Mouse (Mus musculus) spleen, adult 2 months (tissue): ENCODE results near the gene Sftpa1. TPM values are rescaled to one million over a fixed set of nuclear protein-coding genes. Genes with fewer than 3 reads are reported as not detected.

ENCODE experiments used
- DNase-seq, 2 experiments: peaks; one replicate each; pipeline versions ENCODE4 v3.0.0 to v3.0.0-alpha.2; 2012 to 2021; ENCODE audit warnings: low spot score in 2 of 2, low read depth in 1 of 2
- H3K27ac ChIP-seq: fragments of 200-500 bp; 2 replicates; pipeline ENCODE4 v1.5.1; 2012; ENCODE audit warnings: low read length, inconsistent platforms; ENCODE audit not compliant: insufficient read depth
- H3K27me3 ChIP-seq: fragments of 200-500 bp; 2 replicates; pipeline ENCODE4 v1.6.1; 2012; ENCODE audit warnings: mild to moderate bottlenecking, moderate library complexity, low read length, inconsistent platforms; ENCODE audit not compliant: control insufficient read depth, insufficient read depth
- H3K36me3 ChIP-seq: fragments of 200-500 bp; 2 replicates; pipeline ENCODE4 v1.6.1; 2012; ENCODE audit warnings: mild to moderate bottlenecking, low read length, inconsistent platforms; ENCODE audit not compliant: control insufficient read depth, insufficient read depth
- H3K4me1 ChIP-seq: fragments of 200-500 bp; 2 replicates; pipeline ENCODE4 v1.6.1; 2011; ENCODE audit warnings: inconsistent platforms; ENCODE audit not compliant: control insufficient read depth, insufficient read depth, insufficient read length
- H3K4me3 ChIP-seq: fragments of 200-500 bp; 2 replicates; pipeline ENCODE4 v1.5.1; 2011; ENCODE audit warnings: mild to moderate bottlenecking, inconsistent platforms; ENCODE audit not compliant: insufficient read depth, insufficient read length; ENCODE audit errors: extremely low read depth
- CTCF ChIP-seq: fragments of 200-500 bp; IDR thresholded peaks from 2 replicates; pipeline ENCODE4 v1.5.1; 2011; ENCODE audit warnings: mild to moderate bottlenecking, inconsistent platforms; ENCODE audit not compliant: insufficient read depth, insufficient read length, insufficient replicate concordance; ENCODE audit errors: extremely low read depth
- POLR2A ChIP-seq: fragments of 200-500 bp; IDR thresholded peaks from 2 replicates; pipeline ENCODE4 v1.6.1; 2011; ENCODE audit warnings: low read depth, low read length, inconsistent platforms
- WGBS: fragments of 180-500 bp; shearing (Covaris S2); methylation state at CpG from one replicate; pipeline ENCODE4 v1.1.7; 2018; 5-methylcytosine and 5-hydroxymethylcytosine counted together
- polyA plus RNA-seq: library from polyadenylated mRNA; depleted of rRNA; stranded (reverse); fragments of >200 nt; gene quantifications from 2 replicates; pipeline ENCODE4 v1.2.3, GENCODE M21; 2012

Sftpa1 gene
- polyA plus RNA-seq, 1 experiment: not detected

DNA sequence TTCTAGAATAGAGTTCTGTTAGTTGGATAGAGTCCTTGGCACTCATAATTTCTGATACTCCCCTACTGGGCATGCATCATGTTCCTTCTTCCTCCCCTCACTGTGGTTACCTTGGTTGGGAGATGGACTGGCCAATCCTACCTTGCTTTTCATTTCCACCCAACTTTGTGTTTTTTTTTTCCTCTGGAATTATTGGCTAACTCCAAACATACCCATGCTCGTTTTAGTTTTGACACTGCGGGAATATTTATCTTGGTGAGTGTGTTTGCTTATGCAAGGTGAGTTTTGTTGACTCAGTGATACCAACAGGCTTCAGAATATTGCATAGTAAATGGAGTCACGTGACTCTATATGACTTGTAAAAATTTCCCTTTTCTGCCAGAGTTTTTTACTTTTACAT lies 30.9 kb upstream of the Sftpa1 start:
- Histone ChIP-seq H3K4me1 (no peaks in the 10 kb centered on the region), H3K27ac (no peak overlapping the region), H3K36me3 (no peaks in the 10 kb centered on the region), H3K27me3 (no peaks in the 10 kb centered on the region), H3K4me3 (no peak overlapping the region)
- DNase-seq: no peak
- 84% methylated on average over 3 of the region's 3 CpGs for WGBS
- TF ChIP-seq CTCF (no peak), POLR2A (no peak)

DNA sequence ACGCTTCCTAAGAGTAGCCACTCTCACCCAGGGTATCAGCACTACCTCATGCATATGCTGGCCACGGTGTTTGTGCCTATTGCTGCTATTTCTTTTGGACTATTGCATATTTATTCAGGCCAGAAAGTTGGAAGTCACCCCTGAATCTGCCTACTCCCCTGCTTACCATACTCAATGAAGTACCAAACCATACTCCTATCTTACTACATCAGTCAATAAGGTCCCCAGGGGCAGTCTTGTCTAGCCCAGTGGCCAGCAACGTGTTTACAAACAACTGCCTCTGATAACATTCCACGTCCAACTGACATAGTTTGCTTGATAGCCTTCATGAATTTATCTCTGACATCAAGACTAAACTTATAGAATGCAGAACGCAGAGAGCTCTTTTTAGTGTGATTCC lies 30.3 kb upstream of the Sftpa1 start:
- H3K27ac ChIP-seq: no peak overlapping the region
- H3K4me1 ChIP-seq: no peaks in the 10 kb centered on the region
- TF ChIP-seq POLR2A: no peak
- TF ChIP-seq CTCF: no peak
- no peaks in the 10 kb centered on the region for H3K36me3 ChIP-seq
- 74% methylated on average over 5 of the region's 5 CpGs for WGBS
- DNase-seq: no peak
- H3K4me3 ChIP-seq: no peak overlapping the region
- H3K27me3 ChIP-seq: no peaks in the 10 kb centered on the region

DNA sequence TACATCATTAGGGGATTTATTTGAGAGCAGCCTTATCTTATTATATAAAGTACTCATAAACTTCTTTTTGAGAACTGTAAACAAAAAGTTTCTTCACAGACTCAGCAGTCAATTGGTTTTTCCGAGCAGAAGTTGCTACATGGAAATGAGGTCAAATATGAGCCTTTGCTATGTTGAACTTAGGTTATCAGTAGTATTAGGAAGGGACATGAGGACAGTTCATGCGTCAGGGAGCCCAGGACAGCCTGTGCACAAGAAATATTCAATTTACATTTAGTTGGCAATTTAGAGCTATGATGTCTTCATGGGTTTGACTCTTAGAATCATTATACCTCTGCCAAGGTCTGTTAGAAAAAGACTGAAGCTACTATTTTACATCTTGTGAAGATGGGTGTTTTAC lies 29.3 kb upstream of the Sftpa1 start:
- no peak for DNase-seq
- Histone ChIP-seq H3K36me3 (no peaks in the 10 kb centered on the region), H3K4me1 (no peaks in the 10 kb centered on the region), H3K27ac (no peak overlapping the region), H3K4me3 (no peak overlapping the region), H3K27me3 (no peaks in the 10 kb centered on the region)
- 86% methylated on average over 2 of the region's 2 CpGs for WGBS
- no peak for TF ChIP-seq POLR2A
- TF ChIP-seq CTCF: no peak

DNA sequence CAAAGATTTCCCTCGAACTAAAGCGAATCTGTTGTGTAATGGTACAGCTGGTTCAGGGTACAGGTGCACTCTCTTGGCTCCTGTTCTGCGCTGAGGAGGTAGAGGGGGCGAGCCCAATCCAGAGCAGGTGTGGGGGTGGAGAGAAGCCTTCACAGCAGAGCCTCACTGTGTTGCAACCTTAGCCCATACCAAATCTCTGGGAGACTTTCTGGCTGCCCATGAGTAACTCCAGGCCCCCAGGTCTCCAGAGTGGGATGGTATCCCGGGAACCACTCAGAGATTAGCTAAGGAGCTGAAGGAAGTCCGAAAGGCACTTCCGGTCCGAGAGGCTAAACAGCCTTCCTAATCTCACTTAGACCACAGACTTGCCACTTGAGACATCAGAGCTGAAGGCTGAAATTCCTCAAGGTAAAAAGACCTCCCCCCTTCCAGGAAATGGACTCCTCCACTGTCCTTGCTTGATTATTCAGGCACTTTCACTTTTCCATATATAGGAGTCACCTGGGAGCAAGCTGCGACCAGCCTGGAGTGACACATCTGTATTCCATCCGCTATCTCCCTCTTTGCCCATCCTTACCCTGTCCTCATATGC lies 26.6 kb upstream of the Sftpa1 start, which contains the start of gene Mat1a:
Gene Mat1a, plus strand, starts transcription at position 183 of the 592 bp plus-strand sequence.
- Histone ChIP-seq H3K36me3 (no peaks in the 10 kb centered on the region), H3K4me1 (no peaks in the 10 kb centered on the region), H3K27ac (no peak within 1 kb of the TSS), H3K27me3 (no peaks in the 10 kb centered on the region), H3K4me3 (no peak within 1 kb of the TSS)
- 75% methylated on average over 10 of the region's 10 CpGs for WGBS
- no peak for TF ChIP-seq POLR2A
- no peak for TF ChIP-seq CTCF
- DNase-seq: no peak

DNA sequence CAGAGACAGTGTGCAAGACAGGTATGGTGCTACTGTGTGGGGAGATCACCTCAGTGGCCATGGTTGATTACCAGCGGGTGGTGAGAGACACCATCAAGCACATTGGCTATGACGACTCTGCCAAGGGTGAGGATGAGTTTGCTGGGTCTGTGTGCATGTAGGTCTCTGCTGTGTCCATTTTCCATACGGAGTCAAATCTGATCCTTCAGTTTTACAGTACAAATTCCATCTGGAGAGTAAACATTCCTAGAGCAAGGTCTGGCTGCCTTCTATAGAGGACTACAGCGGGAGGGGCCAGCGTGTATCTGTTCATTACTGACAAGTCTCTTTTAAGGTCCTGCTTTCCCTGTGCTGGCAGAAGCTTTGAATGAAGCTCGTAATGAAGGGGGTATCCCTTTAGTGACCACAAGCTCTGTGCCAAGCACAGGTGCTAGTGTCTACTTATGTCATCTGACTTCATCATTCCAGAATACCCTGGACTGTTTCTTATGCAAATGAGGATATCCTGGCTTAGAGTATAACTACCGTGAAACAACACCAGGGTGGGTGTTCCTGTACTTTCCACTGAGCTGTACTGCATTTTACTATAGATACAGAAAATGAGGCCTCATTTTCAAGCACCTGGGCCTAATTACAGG lies 20.4 kb upstream of the Sftpa1 start:
- Histone ChIP-seq H3K4me3 (no peak overlapping the region), H3K27ac (no peak overlapping the region), H3K36me3 (no peaks in the 10 kb centered on the region), H3K4me1 (no peaks in the 10 kb centered on the region), H3K27me3 (no peaks in the 10 kb centered on the region)
- no peak for DNase-seq
- TF ChIP-seq POLR2A (no peak), CTCF (no peak)
- 85% methylated on average over 7 of the region's 7 CpGs for WGBS

DNA sequence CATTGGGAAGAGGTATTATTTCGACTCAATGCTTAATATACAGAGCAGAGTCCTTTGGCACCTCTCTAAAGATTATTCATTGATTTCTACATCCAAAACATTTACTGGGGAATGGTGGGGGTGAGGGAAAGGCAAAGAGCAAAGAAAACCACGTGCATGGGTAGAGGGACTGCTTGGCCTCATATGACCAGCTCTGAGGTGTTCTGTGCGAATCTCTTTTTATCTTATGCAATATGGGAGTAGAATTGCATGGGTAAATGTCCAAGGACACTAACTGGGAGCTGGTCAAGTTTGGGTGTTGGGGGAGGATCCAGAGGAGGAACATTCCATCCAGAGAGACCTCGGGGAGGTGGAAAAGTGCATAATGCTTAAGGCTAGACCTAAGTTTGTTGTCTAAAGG lies 18.6 kb upstream of the Sftpa1 start:
- Histone ChIP-seq H3K4me1 (no peaks in the 10 kb centered on the region), H3K27me3 (no peaks in the 10 kb centered on the region), H3K36me3 (no peaks in the 10 kb centered on the region), H3K27ac (no peak overlapping the region), H3K4me3 (no peak overlapping the region)
- WGBS: 73% methylated on average over 4 of the region's 4 CpGs
- no peak for TF ChIP-seq CTCF
- no peak for TF ChIP-seq POLR2A
- DNase-seq: no peak

- H3K36me3 ChIP-seq: no peaks in the 10 kb centered on the region
- H3K27me3 ChIP-seq: no peaks in the 10 kb centered on the region
- no peaks in the 10 kb centered on the region for H3K4me1 ChIP-seq
- no peak overlapping the region for H3K27ac ChIP-seq
- DNase-seq: no peak
- WGBS: 74% methylated on average over 3 of the region's 3 CpGs
- H3K4me3 ChIP-seq: no peak overlapping the region
- TF ChIP-seq CTCF (no peak), POLR2A (no peak)
These were observed 15.3 kb upstream of the Sftpa1 start for GRCm38 (mm10) chr14:41116271-41116670.
